Mouse (Mus musculus): ENCODE data around the gene Nras. TPM values are rescaled to one million over a fixed set of nuclear protein-coding genes. Genes with fewer than 3 reads are reported as not detected.

Nras gene
- 93.6 and 103 TPM in 2 replicates for polyA plus RNA-seq (2015; fragmentation: Nextera tagmentation; extraction: Ambion mirVana)

DNA sequence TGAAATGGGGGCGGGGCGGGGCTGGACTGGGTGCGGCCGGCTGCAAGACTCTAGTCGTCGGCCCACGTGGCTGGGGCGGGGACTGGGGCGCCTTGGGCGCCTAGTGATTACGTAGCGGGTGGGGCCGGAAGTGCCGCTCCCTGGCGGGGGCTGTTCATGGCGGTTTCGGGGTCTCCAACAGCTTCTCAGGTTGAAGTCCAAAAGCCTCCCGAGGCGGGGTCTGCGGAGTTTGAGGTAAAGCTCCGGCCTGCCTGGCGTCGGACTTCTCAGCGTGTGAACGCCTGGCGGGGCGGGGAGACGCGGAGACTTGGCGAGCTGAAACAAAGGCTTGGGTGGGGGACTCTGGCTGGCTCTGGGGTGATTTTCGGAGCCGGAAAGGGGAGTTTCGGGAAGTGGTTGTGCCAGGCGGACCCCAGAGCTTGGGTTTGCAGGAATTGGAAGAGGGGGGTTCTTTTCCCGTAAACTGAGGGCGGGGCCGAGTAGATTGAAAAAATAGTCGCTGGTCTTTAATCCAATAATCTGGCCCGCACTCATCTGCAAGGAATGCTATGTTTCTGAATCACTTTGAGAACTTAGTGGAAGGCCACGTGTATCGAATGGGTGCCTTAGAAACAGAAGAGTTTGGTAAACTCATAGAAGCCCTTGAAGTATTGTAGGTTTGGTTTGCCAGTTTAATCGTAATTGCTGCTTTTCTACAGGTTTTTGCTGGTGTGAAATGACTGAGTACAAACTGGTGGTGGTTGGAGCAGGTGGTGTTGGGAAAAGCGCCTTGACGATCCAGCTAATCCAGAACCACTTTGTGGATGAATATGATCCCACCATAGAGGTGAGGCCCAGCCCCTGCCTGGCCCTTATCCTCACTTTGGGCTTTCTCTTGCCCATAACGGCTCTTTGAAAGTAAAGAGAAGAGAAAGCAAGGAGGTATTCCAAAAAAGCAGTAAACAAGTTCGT is at the start of gene Nras:
Nras (plus strand) TSS at position 79 of the 951 bp plus-strand sequence.
- H3K4me1 ChIP-seq = no peaks in the 10 kb centered on the region; the same call in 1 of the 2 replicates
- ATAC-seq (ENCODE audit: insufficient number of reproducible peaks, low FRiP score, low TSS enrichment, low read depth) = peak; percentile 97
- H3K9me3 ChIP-seq (replicated peaks) = no peaks in the 10 kb centered on the region
- H3K27me3 ChIP-seq = no peaks in the 10 kb centered on the region
- H3K36me3 ChIP-seq = peaks cover 68% of the 10 kb centered on the region
- H3K4me3 ChIP-seq (replicated peaks) = peak within 1 kb of the TSS; percentile 81
- WGBS = 2% methylated on average over 46 of the region's 46 CpGs
- peak within 1 kb of the TSS; percentile 74 for H3K4me2 ChIP-seq (replicated peaks)
- H3K27ac ChIP-seq (replicated peaks) = peak within 1 kb of the TSS; percentile 98
- peak within 1 kb of the TSS; percentile 68 for H3K9ac ChIP-seq

DNA sequence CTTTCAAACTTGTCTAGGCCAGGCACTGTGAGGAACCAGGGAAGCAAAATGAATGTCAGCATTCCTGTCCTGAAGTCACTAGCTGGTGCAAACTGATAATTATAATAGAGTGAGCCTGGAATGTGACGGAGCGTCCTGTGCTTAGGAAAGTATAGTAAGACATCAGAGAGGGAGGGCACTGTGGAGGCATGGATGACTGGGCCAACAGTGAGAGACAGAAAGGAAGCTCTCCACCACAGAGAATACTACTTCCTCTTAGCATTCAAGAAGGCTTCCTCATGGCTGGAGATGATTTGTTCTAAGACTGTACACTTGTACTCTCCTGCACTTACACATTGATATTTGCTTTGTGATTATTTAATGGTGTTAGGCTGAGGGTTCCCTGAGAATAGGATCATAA is 40.7 kb upstream of the Nras start:
- no peak overlapping the region for H3K27ac ChIP-seq (replicated peaks)
- no peak overlapping the region for H3K4me3 ChIP-seq (replicated peaks)
- no peaks in the 10 kb centered on the region for H3K36me3 ChIP-seq
- no peak overlapping the region for H3K9ac ChIP-seq
- no peak for ATAC-seq (ENCODE audit: insufficient number of reproducible peaks, low FRiP score, low TSS enrichment, low read depth)
- H3K9me3 ChIP-seq (replicated peaks) = no peaks in the 10 kb centered on the region
- WGBS = 72% methylated on average over 2 of the region's 2 CpGs
- H3K4me1 ChIP-seq = peaks cover 13% of the 10 kb centered on the region
- no peak overlapping the region for H3K4me2 ChIP-seq (replicated peaks)
- no peaks in the 10 kb centered on the region for H3K27me3 ChIP-seq

DNA sequence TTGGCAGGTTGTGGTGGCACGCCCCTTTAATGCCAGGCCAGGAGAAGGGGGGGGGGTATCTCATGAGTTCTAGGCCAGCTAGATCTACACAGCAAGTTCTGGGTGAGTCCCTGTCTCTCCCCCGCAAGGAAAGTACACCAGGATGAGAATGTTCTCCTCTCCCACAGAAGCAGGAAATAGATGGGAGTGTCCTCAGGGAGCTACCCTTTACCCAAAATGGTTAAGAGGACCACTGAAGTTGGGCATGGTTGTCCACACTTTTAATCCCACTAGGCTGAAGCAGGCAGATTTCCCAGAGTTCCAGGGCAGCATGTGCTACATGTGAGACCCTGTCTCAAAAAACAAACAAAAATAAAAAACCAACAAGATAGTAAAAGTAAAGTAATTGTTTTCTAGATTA is 38.6 kb upstream of the Nras start:
- Histone ChIP-seq H3K36me3 (no peaks in the 10 kb centered on the region), H3K9ac (no peak overlapping the region), H3K4me2 (replicated peaks) (peak overlapping the region; percentile 58), H3K9me3 (replicated peaks) (no peaks in the 10 kb centered on the region), H3K27ac (replicated peaks) (peak overlapping the region; percentile 97), H3K4me1 (peaks cover 16% of the 10 kb centered on the region), H3K4me3 (replicated peaks) (peak overlapping the region; percentile 94; the same call in 1 of the 2 replicates), H3K27me3 (no peaks in the 10 kb centered on the region)
- 96% methylated on average over 2 of the region's 2 CpGs for WGBS
- no peak for ATAC-seq (ENCODE audit: insufficient number of reproducible peaks, low FRiP score, low TSS enrichment, low read depth)

DNA sequence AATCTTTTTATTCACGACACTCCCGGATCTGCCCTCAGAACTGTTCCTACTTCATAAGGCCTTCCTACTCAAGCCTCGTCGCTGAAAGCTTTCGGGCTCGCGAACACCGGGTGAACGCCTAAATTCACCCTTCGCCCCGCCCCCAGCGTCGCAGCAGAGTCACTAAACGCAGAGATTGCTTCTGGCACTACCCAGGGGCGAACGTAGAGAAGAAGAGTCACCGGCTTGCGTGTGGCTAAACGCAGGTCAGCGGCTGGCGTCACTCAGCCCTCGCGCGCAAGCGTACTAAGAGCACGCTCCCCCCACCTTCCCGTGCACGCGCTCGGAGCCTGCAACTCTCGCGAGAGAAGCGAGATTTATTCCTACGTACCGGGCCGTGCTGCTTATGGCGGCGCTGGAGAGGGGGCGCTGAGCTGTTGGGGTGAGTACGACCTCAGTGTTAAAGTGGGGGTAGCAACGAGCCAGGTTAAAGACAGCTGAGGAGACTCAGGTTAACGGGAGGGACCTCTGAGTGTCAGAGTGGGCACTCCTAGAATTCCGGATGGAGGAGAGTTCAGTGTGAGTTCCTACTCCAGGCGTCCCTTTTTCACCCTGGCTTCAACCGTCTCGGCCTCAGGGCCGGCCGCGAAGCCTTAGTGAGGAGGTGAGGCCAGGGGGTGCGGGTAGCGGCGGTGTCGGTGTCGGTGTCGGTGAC is 37.7 kb upstream of the Nras start, which contains the start of gene Csde1:
Csde1 (plus strand) TSS at position 178 of the 694 bp plus-strand sequence.
- WGBS = under 1% methylated on average over 55 of the region's 55 CpGs
- peak within 1 kb of the TSS; percentile 58 for H3K4me2 ChIP-seq (replicated peaks)
- H3K4me1 ChIP-seq = peaks cover 16% of the 10 kb centered on the region
- no peaks in the 10 kb centered on the region for H3K9me3 ChIP-seq (replicated peaks)
- peak; percentile 92 for ATAC-seq (ENCODE audit: insufficient number of reproducible peaks, low FRiP score, low TSS enrichment, low read depth)
- peak within 1 kb of the TSS; percentile 97 for H3K27ac ChIP-seq (replicated peaks)
- H3K9ac ChIP-seq = peak within 1 kb of the TSS; percentile 98
- H3K36me3 ChIP-seq = no peaks in the 10 kb centered on the region
- peak within 1 kb of the TSS; percentile 94 for H3K4me3 ChIP-seq (replicated peaks)
- H3K27me3 ChIP-seq = no peaks in the 10 kb centered on the region

DNA sequence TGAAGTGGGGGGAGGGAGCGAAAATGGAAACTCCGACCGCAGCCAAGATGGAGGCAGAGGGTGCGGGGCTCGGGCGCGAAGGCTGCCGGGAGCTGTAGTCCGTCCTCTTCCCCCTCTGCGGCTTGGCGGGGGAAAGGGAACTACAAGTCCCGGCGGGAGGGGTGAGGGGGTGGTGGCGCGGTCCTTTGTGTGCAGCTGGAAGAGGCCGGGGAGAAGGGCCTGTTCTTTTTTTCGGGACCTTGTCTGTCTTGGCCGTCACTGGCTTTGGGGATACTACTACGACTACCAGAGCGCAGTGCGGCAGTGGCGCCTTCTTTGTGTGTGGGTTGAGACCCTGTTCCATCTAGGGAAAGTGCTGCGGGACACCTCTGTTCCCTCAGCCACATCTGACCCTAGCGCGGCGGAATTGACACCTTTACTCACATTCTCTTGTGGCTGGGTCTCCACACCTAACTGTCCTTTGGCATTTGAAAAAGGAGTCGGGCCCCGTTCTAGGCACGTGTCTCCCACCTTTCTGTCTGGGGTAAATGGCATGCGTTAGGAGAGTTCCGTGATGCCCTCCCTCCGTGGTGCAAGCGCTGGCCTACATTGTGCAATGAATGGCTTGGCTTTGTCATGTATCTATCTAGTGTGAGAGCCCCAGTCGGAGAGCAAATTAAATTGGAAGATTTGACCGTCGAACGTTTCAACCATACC is 37.0 kb upstream of the Nras start:
- no peaks in the 10 kb centered on the region for H3K9me3 ChIP-seq (replicated peaks)
- ATAC-seq (ENCODE audit: insufficient number of reproducible peaks, low FRiP score, low TSS enrichment, low read depth) = peak; percentile 91
- H3K4me2 ChIP-seq (replicated peaks) = peak overlapping the region; percentile 58
- no peaks in the 10 kb centered on the region for H3K27me3 ChIP-seq
- peak overlapping the region; percentile 94 for H3K4me3 ChIP-seq (replicated peaks)
- WGBS = under 1% methylated on average over 35 of the region's 37 CpGs
- peak overlapping the region; percentile 97 for H3K27ac ChIP-seq (replicated peaks)
- H3K4me1 ChIP-seq = peaks cover 16% of the 10 kb centered on the region
- H3K36me3 ChIP-seq = no peaks in the 10 kb centered on the region
- H3K9ac ChIP-seq = peak overlapping the region; percentile 98

DNA sequence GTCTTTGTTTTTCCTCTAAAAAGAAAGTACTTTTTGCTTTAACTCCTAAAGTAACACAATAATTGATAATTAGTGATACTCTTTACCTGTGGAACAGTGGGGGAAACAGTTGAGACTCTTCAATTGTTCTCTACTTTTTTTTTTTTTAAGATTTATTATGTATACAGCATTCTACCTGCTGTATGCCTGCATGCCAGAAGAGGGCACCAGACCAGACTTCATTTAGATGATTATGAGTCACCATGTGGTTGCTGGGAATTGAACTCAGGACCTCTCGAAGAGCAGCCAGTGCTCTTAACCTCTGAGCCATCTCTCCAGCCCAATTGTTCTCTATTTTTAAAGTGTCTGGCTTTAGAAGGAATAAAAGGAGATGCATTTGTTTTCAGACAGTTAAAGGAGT is 31.9 kb upstream of the Nras start:
- ATAC-seq (ENCODE audit: insufficient number of reproducible peaks, low FRiP score, low TSS enrichment, low read depth) = no peak
- no peaks in the 10 kb centered on the region for H3K27me3 ChIP-seq
- peaks cover 30% of the 10 kb centered on the region for H3K36me3 ChIP-seq
- no peak overlapping the region for H3K27ac ChIP-seq (replicated peaks)
- H3K4me3 ChIP-seq (replicated peaks) = no peak overlapping the region
- peaks cover 12% of the 10 kb centered on the region for H3K4me1 ChIP-seq
- no peak overlapping the region for H3K9ac ChIP-seq
- 84% methylated on average over 1 of the region's 1 CpGs for WGBS
- no peaks in the 10 kb centered on the region for H3K9me3 ChIP-seq (replicated peaks)
- H3K4me2 ChIP-seq (replicated peaks) = no peak overlapping the region

DNA sequence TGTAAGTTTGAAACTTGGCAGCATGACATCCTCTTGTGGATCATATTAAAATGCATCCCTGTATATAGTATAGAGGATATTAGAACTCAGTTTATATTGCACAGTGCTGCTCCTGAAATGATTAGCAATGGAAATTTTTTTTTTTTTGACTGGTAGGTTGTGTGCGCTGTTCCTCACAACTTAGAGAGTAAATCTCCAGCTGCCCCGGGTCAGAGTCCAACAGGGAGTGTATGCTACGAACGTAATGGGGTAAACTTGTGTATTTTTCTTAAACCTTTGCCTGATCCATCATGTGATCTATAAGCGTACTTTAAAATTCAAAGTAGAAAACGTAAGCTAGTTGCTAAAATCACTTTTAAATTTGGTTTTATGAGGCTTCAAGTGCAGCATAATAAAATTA is 17.8 kb upstream of the Nras start:
- H3K36me3 ChIP-seq = peaks cover 54% of the 10 kb centered on the region
- ATAC-seq (ENCODE audit: insufficient number of reproducible peaks, low FRiP score, low TSS enrichment, low read depth) = no peak

DNA sequence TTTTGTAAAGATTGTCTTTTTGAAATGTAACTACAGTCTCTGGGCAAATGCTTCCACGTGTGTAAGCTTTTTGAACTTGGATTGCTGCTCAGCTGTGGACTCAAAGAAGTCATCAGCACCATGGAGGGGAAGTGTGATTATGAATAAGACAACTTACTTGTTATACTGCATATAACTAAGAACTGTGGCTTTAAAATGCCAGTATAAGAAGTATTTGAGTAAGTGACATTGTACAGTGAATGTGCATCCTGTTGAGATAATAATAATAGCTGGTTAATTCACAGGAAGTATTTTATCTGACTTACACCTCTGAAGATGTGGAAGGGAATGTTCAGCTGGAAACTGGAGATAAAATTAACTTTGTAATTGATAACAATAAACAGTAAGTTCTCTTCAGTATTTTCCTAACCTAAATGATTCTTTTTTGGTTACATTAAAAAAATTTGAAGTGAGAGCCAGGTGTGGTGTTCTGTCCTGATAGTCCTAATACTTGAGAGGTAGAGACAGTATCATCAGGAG is 17.2 kb upstream of the Nras start:
- no peak overlapping the region for H3K4me3 ChIP-seq (replicated peaks)
- H3K27ac ChIP-seq (replicated peaks) = no peak overlapping the region
- peaks cover 59% of the 10 kb centered on the region for H3K36me3 ChIP-seq
- WGBS = 80% methylated on average over 1 of the region's 1 CpGs
- no peak overlapping the region for H3K4me2 ChIP-seq (replicated peaks)
- H3K9me3 ChIP-seq (replicated peaks) = no peaks in the 10 kb centered on the region
- no peak for ATAC-seq (ENCODE audit: insufficient number of reproducible peaks, low FRiP score, low TSS enrichment, low read depth)
- no peaks in the 10 kb centered on the region for H3K4me1 ChIP-seq
- no peak overlapping the region for H3K9ac ChIP-seq
- no peaks in the 10 kb centered on the region for H3K27me3 ChIP-seq

More for the DNA sequence above, 17.8 kb upstream of the Nras start:
- Histone ChIP-seq H3K4me2 (replicated peaks) (no peak overlapping the region), H3K27ac (replicated peaks) (no peak overlapping the region), H3K4me1 (no peaks in the 10 kb centered on the region), H3K27me3 (no peaks in the 10 kb centered on the region), H3K4me3 (replicated peaks) (no peak overlapping the region), H3K9ac (no peak overlapping the region), H3K9me3 (replicated peaks) (no peaks in the 10 kb centered on the region)
- WGBS = 95% methylated on average over 6 of the region's 6 CpGs

DNA sequence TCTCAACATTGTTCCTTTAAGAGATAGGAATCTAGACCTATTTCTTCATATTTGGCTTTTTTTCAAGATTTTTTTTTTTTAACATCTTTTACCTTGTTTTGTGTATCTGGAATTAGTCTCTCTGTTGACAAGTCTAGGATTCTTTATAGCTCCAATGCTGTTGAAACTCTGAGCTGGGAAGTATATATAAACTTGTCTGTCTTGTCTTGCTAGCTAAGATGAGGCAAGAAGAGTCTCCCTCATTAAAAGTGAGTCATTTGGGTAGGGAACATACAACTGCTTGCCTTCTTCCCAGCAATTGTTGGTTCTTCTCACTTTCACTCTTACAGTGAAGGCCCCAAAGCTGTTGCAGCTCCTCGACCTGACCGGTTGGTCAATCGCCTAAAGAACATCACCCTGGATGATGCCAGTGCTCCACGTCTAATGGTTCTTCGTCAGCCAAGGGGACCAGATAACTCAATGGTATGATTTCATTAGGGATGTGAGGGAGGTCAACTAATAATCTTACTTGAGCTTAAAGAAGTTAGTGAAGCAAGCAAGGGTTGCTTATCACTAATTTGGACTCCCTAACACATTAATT is 2.0 kb upstream of the Nras start:
- 78% methylated on average over 5 of the region's 5 CpGs for WGBS
- Histone ChIP-seq H3K9me3 (replicated peaks) (no peaks in the 10 kb centered on the region), H3K4me2 (replicated peaks) (no peak overlapping the region), H3K4me3 (replicated peaks) (no peak overlapping the region), H3K9ac (no peak overlapping the region), H3K36me3 (peaks cover 63% of the 10 kb centered on the region), H3K27me3 (no peaks in the 10 kb centered on the region), H3K4me1 (no peaks in the 10 kb centered on the region; the same call in 1 of the 2 replicates), H3K27ac (replicated peaks) (no peak overlapping the region)
- ATAC-seq (ENCODE audit: insufficient number of reproducible peaks, low FRiP score, low TSS enrichment, low read depth) = no peak

DNA sequence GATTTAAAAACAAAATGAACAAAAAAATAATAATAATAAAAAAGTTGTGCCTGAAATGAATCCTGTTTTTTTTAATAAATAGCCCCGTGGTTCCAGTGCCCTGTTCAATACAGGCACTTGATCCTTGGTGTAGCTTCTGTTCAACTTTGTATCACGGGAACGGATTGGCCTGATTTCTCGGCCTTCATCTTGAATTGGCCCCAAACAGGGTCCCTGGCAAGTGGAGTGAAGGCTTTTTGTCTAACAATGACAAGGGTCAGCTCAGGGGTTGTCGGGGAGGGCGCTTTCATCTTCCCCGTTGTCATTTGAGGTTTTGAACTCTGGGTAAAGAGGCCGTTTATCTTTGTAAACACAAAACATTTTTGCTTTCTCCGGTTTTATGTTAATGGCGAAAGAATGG is 333 bp upstream of the Nras start:
- Histone ChIP-seq H3K4me3 (replicated peaks) (peak overlapping the region; percentile 81), H3K4me2 (replicated peaks) (peak overlapping the region; percentile 74), H3K27ac (replicated peaks) (peak overlapping the region; percentile 98), H3K9ac (peak overlapping the region; percentile 18; the same call in 1 of the 2 replicates), H3K4me1 (no peaks in the 10 kb centered on the region; the same call in 1 of the 2 replicates), H3K27me3 (no peaks in the 10 kb centered on the region), H3K36me3 (peaks cover 65% of the 10 kb centered on the region), H3K9me3 (replicated peaks) (no peaks in the 10 kb centered on the region)
- WGBS = 3% methylated on average over 10 of the region's 10 CpGs
- ATAC-seq (ENCODE audit: insufficient number of reproducible peaks, low FRiP score, low TSS enrichment, low read depth) = no peak

All from embryonic facial prominence, embryonic 15.5 days (tissue).